Mouse (Mus musculus): ENCODE data around the gene Dpp6. TPM values are rescaled to one million over a fixed set of nuclear protein-coding genes. Genes with fewer than 3 reads are reported as not detected.

Gene Dpp6
- polyA plus RNA-seq, 1 experiment from 2014 or later: 0.36 TPM

DNA sequence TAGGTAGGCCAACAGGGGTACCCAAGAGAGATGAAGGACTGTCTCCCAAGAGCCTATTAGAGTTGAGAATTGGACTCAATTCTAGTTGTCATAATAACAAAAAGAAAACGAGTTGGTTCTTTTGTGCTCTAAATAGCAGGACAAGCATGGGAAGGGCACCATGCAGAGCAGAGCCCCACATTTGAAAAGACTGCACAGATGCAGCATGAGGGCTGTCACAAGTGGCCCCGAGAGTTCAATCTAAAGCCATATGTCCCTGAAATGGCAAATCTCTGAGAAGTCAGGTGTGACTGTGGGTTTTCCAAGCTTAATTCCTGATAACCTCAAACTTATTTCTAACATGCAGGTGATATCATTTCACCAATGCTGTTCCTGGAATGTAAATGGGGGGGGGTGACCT is 339.4 kb downstream of the Dpp6 start:
- Histone ChIP-seq H3K9me3 (ENCODE audit: control insufficient read depth, low read length) (no peaks in the 10 kb centered on the region), H3K36me3 (ENCODE audit: control insufficient read depth, insufficient read depth, low read length) (no peaks in the 10 kb centered on the region), H3K27ac (replicated peaks in 1 of 2; ENCODE audit: control insufficient read depth in 1 of 2, insufficient read depth in 1 of 2, low read depth in 2 of 2, low read length in 2 of 2) (no peak overlapping the region), H3K9ac (ENCODE audit: low read length) (no peak overlapping the region), H3K4me2 (ENCODE audit: low read length) (no peak overlapping the region), H3K4me1 (ENCODE audit: control insufficient read depth in 2 of 2, insufficient read depth in 2 of 2, low read length in 2 of 2) (no peaks in the 10 kb centered on the region), H3K4me3 (ENCODE audit: control insufficient read depth in 1 of 2, insufficient read depth in 1 of 2, low read depth in 1 of 2, low read length in 2 of 2) (no peak overlapping the region), H3K27me3 (ENCODE audit: control insufficient read depth, insufficient read depth, low read length) (no peaks in the 10 kb centered on the region)
- 50% methylated on average over 2 of the region's 2 CpGs for WGBS
- no peak for ATAC-seq (ENCODE audit: insufficient number of reproducible peaks, insufficient read depth, low FRiP score, low read depth)

DNA sequence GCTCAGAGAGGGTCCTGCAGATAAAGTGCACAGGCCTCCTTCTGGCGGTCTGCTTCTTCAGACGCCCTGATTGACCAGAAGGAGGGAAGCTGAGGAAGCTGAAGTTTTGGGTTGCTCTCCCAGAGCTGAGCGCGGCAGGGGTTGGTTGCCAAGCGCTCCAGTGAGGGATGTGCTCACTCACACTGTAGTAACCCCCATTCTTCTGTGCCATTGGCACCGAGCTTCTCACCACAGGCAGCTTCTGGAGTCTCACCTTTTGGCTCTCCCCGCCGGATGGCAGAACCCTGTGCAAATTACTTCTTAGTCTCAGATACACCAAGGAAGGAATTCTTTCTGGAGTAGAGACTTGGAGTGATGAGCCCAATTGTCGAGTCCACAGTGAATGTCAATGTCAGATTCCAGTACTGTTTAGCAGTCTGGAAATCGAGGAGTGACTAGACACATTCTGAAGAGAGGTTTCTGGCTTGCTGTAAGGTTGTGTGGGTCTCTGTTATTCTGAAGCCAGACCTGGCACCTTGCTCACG is 344.2 kb downstream of the Dpp6 start:
- H3K27me3 ChIP-seq (ENCODE audit: control insufficient read depth, insufficient read depth, low read length): no peaks in the 10 kb centered on the region
- H3K4me3 ChIP-seq (ENCODE audit: control insufficient read depth in 1 of 2, insufficient read depth in 1 of 2, low read depth in 1 of 2, low read length in 2 of 2): no peak overlapping the region
- no peaks in the 10 kb centered on the region for H3K36me3 ChIP-seq (ENCODE audit: control insufficient read depth, insufficient read depth, low read length)
- H3K4me2 ChIP-seq (ENCODE audit: low read length): no peak overlapping the region
- H3K4me1 ChIP-seq (ENCODE audit: control insufficient read depth in 2 of 2, insufficient read depth in 2 of 2, low read length in 2 of 2): no peaks in the 10 kb centered on the region
- H3K9me3 ChIP-seq (ENCODE audit: control insufficient read depth, low read length): no peaks in the 10 kb centered on the region
- no peak overlapping the region for H3K27ac ChIP-seq (replicated peaks in 1 of 2; ENCODE audit: control insufficient read depth in 1 of 2, insufficient read depth in 1 of 2, low read depth in 2 of 2, low read length in 2 of 2)
- 53% methylated on average over 11 of the region's 11 CpGs for WGBS
- ATAC-seq (ENCODE audit: insufficient number of reproducible peaks, insufficient read depth, low FRiP score, low read depth): no peak
- H3K9ac ChIP-seq (ENCODE audit: low read length): no peak overlapping the region

DNA sequence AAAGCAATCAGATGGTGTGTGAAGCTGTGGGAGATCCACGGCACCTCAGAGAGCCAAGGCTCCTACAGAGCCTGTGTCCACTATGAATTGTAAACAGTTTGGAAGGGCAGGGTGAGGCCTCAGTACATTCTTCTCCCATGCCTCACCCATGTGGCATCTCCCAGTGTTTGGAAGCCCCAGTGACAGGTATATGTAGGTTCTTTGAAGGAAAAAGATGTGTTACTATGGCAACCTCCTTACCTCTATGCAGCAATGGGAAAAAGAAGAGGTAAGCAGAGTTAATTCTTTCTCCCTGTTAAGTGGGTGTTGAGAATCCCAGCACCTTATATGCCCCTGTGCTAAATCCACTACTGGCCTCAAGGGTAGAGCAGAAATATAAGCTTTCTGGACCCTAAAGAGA is 351.5 kb downstream of the Dpp6 start:
- no peak overlapping the region for H3K4me3 ChIP-seq (ENCODE audit: control insufficient read depth in 1 of 2, insufficient read depth in 1 of 2, low read depth in 1 of 2, low read length in 2 of 2)
- no peak overlapping the region for H3K4me2 ChIP-seq (ENCODE audit: low read length)
- 83% methylated on average over 1 of the region's 1 CpGs for WGBS
- H3K4me1 ChIP-seq (ENCODE audit: control insufficient read depth in 2 of 2, insufficient read depth in 2 of 2, low read length in 2 of 2): no peaks in the 10 kb centered on the region
- H3K27ac ChIP-seq (replicated peaks in 1 of 2; ENCODE audit: control insufficient read depth in 1 of 2, insufficient read depth in 1 of 2, low read depth in 2 of 2, low read length in 2 of 2): no peak overlapping the region
- no peaks in the 10 kb centered on the region for H3K27me3 ChIP-seq (ENCODE audit: control insufficient read depth, insufficient read depth, low read length)
- no peaks in the 10 kb centered on the region for H3K36me3 ChIP-seq (ENCODE audit: control insufficient read depth, insufficient read depth, low read length)
- H3K9ac ChIP-seq (ENCODE audit: low read length): no peak overlapping the region
- H3K9me3 ChIP-seq (ENCODE audit: control insufficient read depth, low read length): no peaks in the 10 kb centered on the region
- no peak for ATAC-seq (ENCODE audit: insufficient number of reproducible peaks, insufficient read depth, low FRiP score, low read depth)

DNA sequence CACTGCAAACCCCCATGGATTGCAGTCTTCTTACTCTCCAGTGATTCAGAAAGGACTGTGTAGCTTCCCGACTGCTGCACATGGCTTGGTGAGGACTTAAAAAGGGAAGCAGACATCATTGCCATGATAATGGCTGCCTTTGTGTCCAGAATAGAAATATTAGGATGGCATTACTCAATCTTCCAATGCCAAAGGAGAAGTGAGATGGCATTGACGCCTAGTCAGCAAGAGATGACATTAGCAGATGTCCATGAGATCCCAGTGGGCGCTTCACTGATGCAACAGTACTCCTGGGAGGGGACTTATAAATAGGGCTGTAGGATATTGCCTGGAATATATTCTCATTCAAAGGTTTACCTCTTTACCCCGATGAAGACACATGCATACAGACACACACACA is 368.0 kb downstream of the Dpp6 start:
- H3K27ac ChIP-seq (replicated peaks in 1 of 2; ENCODE audit: control insufficient read depth in 1 of 2, insufficient read depth in 1 of 2, low read depth in 2 of 2, low read length in 2 of 2): no peak overlapping the region
- no peak overlapping the region for H3K4me2 ChIP-seq (ENCODE audit: low read length)
- ATAC-seq (ENCODE audit: insufficient number of reproducible peaks, insufficient read depth, low FRiP score, low read depth): no peak
- WGBS: 70% methylated on average over 4 of the region's 4 CpGs
- no peaks in the 10 kb centered on the region for H3K36me3 ChIP-seq (ENCODE audit: control insufficient read depth, insufficient read depth, low read length)
- H3K4me3 ChIP-seq (ENCODE audit: control insufficient read depth in 1 of 2, insufficient read depth in 1 of 2, low read depth in 1 of 2, low read length in 2 of 2): no peak overlapping the region
- H3K9me3 ChIP-seq (ENCODE audit: control insufficient read depth, low read length): no peaks in the 10 kb centered on the region
- H3K4me1 ChIP-seq (ENCODE audit: control insufficient read depth in 2 of 2, insufficient read depth in 2 of 2, low read length in 2 of 2): no peaks in the 10 kb centered on the region
- H3K27me3 ChIP-seq (ENCODE audit: control insufficient read depth, insufficient read depth, low read length): no peaks in the 10 kb centered on the region
- H3K9ac ChIP-seq (ENCODE audit: low read length): no peak overlapping the region

DNA sequence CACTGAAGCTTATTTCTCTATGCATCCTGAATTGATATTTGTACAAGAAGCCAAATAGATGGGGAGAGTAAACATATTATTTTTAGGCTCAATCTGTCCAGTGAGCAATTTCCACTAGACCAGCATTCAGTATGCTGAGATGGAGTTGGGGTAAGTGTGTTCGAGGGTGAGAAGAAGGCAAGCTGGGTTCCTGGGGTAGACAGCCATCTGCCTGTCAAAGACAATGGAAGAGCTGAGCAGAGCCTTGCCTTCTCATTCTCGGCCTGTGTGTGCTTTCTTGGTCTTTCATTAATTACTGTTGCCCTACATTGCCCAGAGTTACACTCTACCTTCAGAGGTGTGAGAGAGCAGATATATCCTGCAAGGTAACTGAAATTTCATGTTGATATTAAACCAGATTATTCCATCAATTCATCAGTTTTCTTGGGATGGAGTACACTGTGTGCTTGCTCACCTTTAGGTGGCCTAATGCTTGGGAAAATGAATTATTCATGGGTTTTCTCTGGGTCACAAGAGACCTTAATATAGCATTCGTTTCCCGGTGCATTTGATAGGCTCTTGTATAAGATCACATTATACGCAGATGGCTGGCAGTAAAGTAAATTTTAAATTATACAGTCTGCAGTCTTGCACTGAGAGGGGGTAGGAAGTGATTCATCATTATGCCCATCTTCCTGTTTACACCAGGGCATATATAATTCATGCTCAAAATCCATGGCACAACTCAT is 374.4 kb downstream of the Dpp6 start:
- Histone ChIP-seq H3K4me3 (ENCODE audit: control insufficient read depth in 1 of 2, insufficient read depth in 1 of 2, low read depth in 1 of 2, low read length in 2 of 2) (no peak overlapping the region), H3K4me1 (ENCODE audit: control insufficient read depth in 2 of 2, insufficient read depth in 2 of 2, low read length in 2 of 2) (no peaks in the 10 kb centered on the region), H3K27ac (replicated peaks in 1 of 2; ENCODE audit: control insufficient read depth in 1 of 2, insufficient read depth in 1 of 2, low read depth in 2 of 2, low read length in 2 of 2) (no peak overlapping the region), H3K36me3 (ENCODE audit: control insufficient read depth, insufficient read depth, low read length) (no peaks in the 10 kb centered on the region), H3K9ac (ENCODE audit: low read length) (no peak overlapping the region), H3K4me2 (ENCODE audit: low read length) (no peak overlapping the region), H3K27me3 (ENCODE audit: control insufficient read depth, insufficient read depth, low read length) (no peaks in the 10 kb centered on the region), H3K9me3 (ENCODE audit: control insufficient read depth, low read length) (no peaks in the 10 kb centered on the region)
- 63% methylated on average over 5 of the region's 5 CpGs for WGBS
- ATAC-seq (ENCODE audit: insufficient number of reproducible peaks, insufficient read depth, low FRiP score, low read depth): no peak

DNA sequence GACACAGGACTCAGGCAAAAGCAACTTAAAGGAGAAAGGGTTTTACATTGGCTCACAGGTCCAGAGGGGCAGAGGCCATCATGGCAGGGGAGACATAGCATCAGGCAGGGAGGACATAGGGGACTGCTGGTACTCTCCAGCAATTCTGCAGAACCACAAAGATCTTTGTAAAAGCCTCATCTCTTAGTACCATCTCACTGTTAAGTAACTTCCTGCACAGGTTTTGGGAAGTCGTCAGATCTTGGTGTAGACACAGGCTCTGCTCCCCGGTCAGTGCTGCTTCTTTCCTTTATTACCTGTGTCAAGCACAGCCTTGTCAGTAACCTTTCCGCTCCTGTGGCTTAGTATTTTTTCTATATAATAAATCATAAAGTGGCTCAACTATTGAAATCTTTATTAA is 377.2 kb downstream of the Dpp6 start:
- Histone ChIP-seq H3K36me3 (ENCODE audit: control insufficient read depth, insufficient read depth, low read length) (no peaks in the 10 kb centered on the region), H3K4me2 (ENCODE audit: low read length) (no peak overlapping the region), H3K9me3 (ENCODE audit: control insufficient read depth, low read length) (no peaks in the 10 kb centered on the region), H3K27ac (replicated peaks in 1 of 2; ENCODE audit: control insufficient read depth in 1 of 2, insufficient read depth in 1 of 2, low read depth in 2 of 2, low read length in 2 of 2) (no peak overlapping the region), H3K4me1 (ENCODE audit: control insufficient read depth in 2 of 2, insufficient read depth in 2 of 2, low read length in 2 of 2) (no peaks in the 10 kb centered on the region), H3K4me3 (ENCODE audit: control insufficient read depth in 1 of 2, insufficient read depth in 1 of 2, low read depth in 1 of 2, low read length in 2 of 2) (no peak overlapping the region), H3K9ac (ENCODE audit: low read length) (no peak overlapping the region), H3K27me3 (ENCODE audit: control insufficient read depth, insufficient read depth, low read length) (no peaks in the 10 kb centered on the region)
- ATAC-seq (ENCODE audit: insufficient number of reproducible peaks, insufficient read depth, low FRiP score, low read depth): no peak
- WGBS: 78% methylated on average over 3 of the region's 3 CpGs

DNA sequence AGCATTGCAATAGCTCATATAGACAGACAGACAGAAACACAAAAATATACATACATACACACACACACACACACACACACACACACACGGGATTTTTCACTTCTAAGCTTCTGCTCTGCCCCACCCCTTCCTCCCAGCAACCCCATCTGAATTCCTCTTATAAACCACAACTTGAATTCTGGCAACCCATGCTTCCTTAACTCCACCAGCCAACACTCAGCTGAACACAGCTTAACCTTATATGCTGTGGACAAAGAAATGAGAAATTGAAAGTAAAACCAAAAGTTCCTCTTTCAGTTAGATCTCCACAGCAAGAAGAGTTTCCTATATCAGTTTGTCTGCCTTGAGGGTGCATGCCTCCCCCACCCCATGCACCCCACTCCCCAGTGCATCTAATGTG is 378.0 kb downstream of the Dpp6 start:
- Histone ChIP-seq H3K36me3 (ENCODE audit: control insufficient read depth, insufficient read depth, low read length) (no peaks in the 10 kb centered on the region), H3K27me3 (ENCODE audit: control insufficient read depth, insufficient read depth, low read length) (no peaks in the 10 kb centered on the region), H3K4me2 (ENCODE audit: low read length) (no peak overlapping the region), H3K4me3 (ENCODE audit: control insufficient read depth in 1 of 2, insufficient read depth in 1 of 2, low read depth in 1 of 2, low read length in 2 of 2) (no peak overlapping the region), H3K9ac (ENCODE audit: low read length) (no peak overlapping the region), H3K9me3 (ENCODE audit: control insufficient read depth, low read length) (no peaks in the 10 kb centered on the region), H3K4me1 (ENCODE audit: control insufficient read depth in 2 of 2, insufficient read depth in 2 of 2, low read length in 2 of 2) (no peaks in the 10 kb centered on the region), H3K27ac (replicated peaks in 1 of 2; ENCODE audit: control insufficient read depth in 1 of 2, insufficient read depth in 1 of 2, low read depth in 2 of 2, low read length in 2 of 2) (no peak overlapping the region)
- WGBS: 39% methylated on average over 1 of the region's 1 CpGs
- no peak for ATAC-seq (ENCODE audit: insufficient number of reproducible peaks, insufficient read depth, low FRiP score, low read depth)

All from heart, embryonic 14.5 days (tissue).